Mouse (Mus musculus) heart, embryonic 16.5 days (tissue): ENCODE data around the gene Fars2. TPM values are rescaled to one million over a fixed set of nuclear protein-coding genes. Genes with fewer than 3 reads are reported as not detected.

ENCODE experiments used
- ATAC-seq: fragments of 200-750 bp; cut with Nextera tagmentation; replicated peaks from 2 replicates; pipeline ENCODE4 v1.8.0; 2017; ENCODE audit warnings: moderate number of reproducible peaks; ENCODE audit not compliant: insufficient read depth, low FRiP score; ENCODE audit errors: extremely low read depth
- H3K27ac ChIP-seq: fragments of 300-500 bp; sonication (generic); 2 replicates; pipeline ENCODE4 v1.5.1; 2014; ENCODE audit warnings: mild to moderate bottlenecking, low read length, control low read depth, moderate library complexity
- H3K27me3 ChIP-seq: fragments of 300-500 bp; sonication (generic); 2 replicates; pipeline ENCODE4 v1.6.1; 2014; ENCODE audit warnings: low read length, mixed read lengths; ENCODE audit not compliant: control insufficient read depth, insufficient read depth
- H3K36me3 ChIP-seq: fragments of 300-500 bp; sonication (generic); 2 replicates; pipeline ENCODE4 v1.6.1; 2014; ENCODE audit not compliant: control insufficient read depth, insufficient read depth
- H3K4me1 ChIP-seq: fragments of 300-500 bp; sonication (generic); 2 replicates; pipeline ENCODE4 v1.6.1; 2014; ENCODE audit warnings: low read length, mixed read lengths; ENCODE audit not compliant: control insufficient read depth, insufficient read depth
- H3K4me2 ChIP-seq: fragments of 300-500 bp; sonication (generic); 2 replicates; pipeline ENCODE4 v1.6.1; 2014; ENCODE audit warnings: low read depth, mild to moderate bottlenecking, control low read depth, low read length
- H3K4me3 ChIP-seq: fragments of 300-500 bp; sonication (generic); 2 replicates; pipeline ENCODE4 v1.5.1; 2014; ENCODE audit warnings: mild to moderate bottlenecking, control low read depth, low read length
- H3K9ac ChIP-seq: fragments of 300-500 bp; sonication (generic); 2 replicates; pipeline ENCODE4 v1.6.1; 2014; ENCODE audit warnings: low read length, control low read depth
- H3K9me3 ChIP-seq: fragments of 300-500 bp; sonication (generic); replicated peaks from 2 replicates; pipeline ENCODE4 v1.6.1; 2016; ENCODE audit warnings: low read length; ENCODE audit not compliant: control insufficient read depth
- WGBS: fragments of 180-500 bp; shearing (Covaris S2); extraction: QIAGEN DNeasy Blood & Tissue Kit; methylation state at CpG from one replicate; pipeline ENCODE4 v1.1.7; 2014; 5-methylcytosine and 5-hydroxymethylcytosine counted together
- polyA plus RNA-seq: library from polyadenylated mRNA; unstranded; fragments of >200 nt; fragmentation: Nextera tagmentation; extraction: Ambion mirVana; gene quantifications from 2 replicates; pipeline ENCODE4 v1.2.1, GENCODE M21; 2015

Gene Fars2
- polyA plus RNA-seq, 1 experiment from 2014 or later: 71.5 TPM

- Histone ChIP-seq H3K36me3 (no peaks in the 10 kb centered on the region), H3K4me1 (no peaks in the 10 kb centered on the region), H3K27me3 (no peaks in the 10 kb centered on the region), H3K9ac (no peak overlapping the region), H3K4me3 (no peak overlapping the region), H3K9me3 (no peaks in the 10 kb centered on the region; the same call in 1 of the 2 replicates), H3K4me2 (no peak overlapping the region), H3K27ac (no peak overlapping the region)
- ATAC-seq: no peak
- 31% methylated on average over 1 of the region's 1 CpGs for WGBS
Observed at GRCm38 (mm10) chr13:36554743-36555142, 437.5 kb downstream of the Fars2 start.

GRCm38 (mm10) chr13:36562447-36563441 lies 445.5 kb downstream of the Fars2 start:
- Histone ChIP-seq H3K27ac (no peak overlapping the region), H3K36me3 (no peaks in the 10 kb centered on the region), H3K4me2 (no peak overlapping the region), H3K27me3 (no peaks in the 10 kb centered on the region), H3K4me3 (no peak overlapping the region), H3K9me3 (no peaks in the 10 kb centered on the region), H3K9ac (no peak overlapping the region), H3K4me1 (no peaks in the 10 kb centered on the region)
- WGBS: 66% methylated on average over 16 of the region's 16 CpGs
- no peak for ATAC-seq

GRCm38 (mm10) chr13:36564764-36565315 lies 447.6 kb downstream of the Fars2 start:
- H3K9ac ChIP-seq: no peak overlapping the region
- no peak overlapping the region for H3K27ac ChIP-seq
- whole genome bisulfite sequencing: 49% methylated on average over 5 of the region's 6 CpGs
- H3K4me1 ChIP-seq: no peaks in the 10 kb centered on the region
- ATAC-seq: no peak
- no peak overlapping the region for H3K4me3 ChIP-seq
- H3K4me2 ChIP-seq: no peak overlapping the region
- H3K27me3 ChIP-seq: no peaks in the 10 kb centered on the region
- H3K9me3 ChIP-seq: no peaks in the 10 kb centered on the region
- no peaks in the 10 kb centered on the region for H3K36me3 ChIP-seq

- no peak for ATAC-seq
- Histone ChIP-seq H3K9ac (no peak overlapping the region), H3K27ac (no peak overlapping the region), H3K4me1 (no peaks in the 10 kb centered on the region), H3K27me3 (0 out of 2 replicates have a peak, but pooled peaks cover 2% of the 10 kb centered on the region), H3K4me2 (no peak overlapping the region), H3K4me3 (no peak overlapping the region), H3K9me3 (no peaks in the 10 kb centered on the region), H3K36me3 (no peaks in the 10 kb centered on the region)
- 62% methylated on average over 4 of the region's 4 CpGs for WGBS
Observed at GRCm38 (mm10) chr13:36576781-36577180, 459.6 kb downstream of the Fars2 start.

GRCm38 (mm10) chr13:36577916-36578568 lies 460.8 kb downstream of the Fars2 start:
- no peak for ATAC-seq
- Histone ChIP-seq H3K27me3 (peaks cover 2% of the 10 kb centered on the region; the same call in 1 of the 2 replicates), H3K4me2 (peak overlapping the region; percentile 81), H3K4me3 (peak overlapping the region; percentile 58), H3K36me3 (no peaks in the 10 kb centered on the region), H3K9me3 (no peaks in the 10 kb centered on the region), H3K4me1 (no peaks in the 10 kb centered on the region; the same call in 1 of the 2 replicates), H3K27ac (no peak overlapping the region), H3K9ac (no peak overlapping the region)
- WGBS: 37% methylated on average over 7 of the region's 7 CpGs

GRCm38 (mm10) chr13:36578569-36579333 lies 461.5 kb downstream of the Fars2 start:
- Histone ChIP-seq H3K27ac (no peak overlapping the region), H3K27me3 (peaks cover 4% of the 10 kb centered on the region), H3K4me1 (no peaks in the 10 kb centered on the region; the same call in 1 of the 2 replicates), H3K4me3 (peak overlapping the region; percentile 58), H3K9me3 (no peaks in the 10 kb centered on the region), H3K36me3 (no peaks in the 10 kb centered on the region), H3K9ac (peak overlapping the region; percentile 72), H3K4me2 (peak overlapping the region; percentile 81)
- 2% methylated on average over 41 of the region's 41 CpGs for WGBS
- ATAC-seq: peak; percentile 87

- ATAC-seq: no peak
- H3K27me3 ChIP-seq: peaks cover 4% of the 10 kb centered on the region
- H3K9me3 ChIP-seq: 0 out of 2 replicates have a peak, but pooled peaks cover 2% of the 10 kb centered on the region
- H3K9ac ChIP-seq: no peak overlapping the region
- no peaks in the 10 kb centered on the region; the same call in 1 of the 2 replicates for H3K4me1 ChIP-seq
- H3K27ac ChIP-seq: no peak overlapping the region
- 16% methylated on average over 10 of the region's 10 CpGs for WGBS
- no peak overlapping the region for H3K4me3 ChIP-seq
- peak overlapping the region; percentile 49 for H3K4me2 ChIP-seq
- no peaks in the 10 kb centered on the region for H3K36me3 ChIP-seq
Observed at GRCm38 (mm10) chr13:36582406-36583070, 465.3 kb downstream of the Fars2 start.
